Mouse (Mus musculus) hematopoietic stem cell, adult 5-6 weeks (primary cell): Measurements from ENCODE around the gene Terb2. TPM values are rescaled to one million over a fixed set of nuclear protein-coding genes. Genes with fewer than 3 reads are reported as not detected.
A peak's percentile ranks its signal among the peaks of the same experiment; 100 is the strongest.

Source experiments
- ATAC-seq, 2 experiments: fragments of 125-278 bp in 1 of 2; replicated peaks in 1 of 2; 2 replicates each; pipeline ENCODE4 v1.8.0; 2016 to 2017; ENCODE audit warnings: inconsistent platforms in 2 of 2, mild to moderate bottlenecking in 2 of 2, moderate number of reproducible peaks in 2 of 2, low read depth in 1 of 2, moderate TSS enrichment in 1 of 2; ENCODE audit not compliant: low FRiP score in 2 of 2, poor library complexity in 2 of 2, severe bottlenecking in 2 of 2, insufficient read depth in 1 of 2, low TSS enrichment in 1 of 2
- total RNA-seq: library from RNA; stranded (forward); fragments of 172-1452, 232-1000 nt; gene quantifications from 2 replicates; pipeline ENCODE4 v1.2.3, GENCODE M21; 2017

Gene Terb2
- total RNA-seq, 1 experiment from 2014 or later, result not detected

DNA sequence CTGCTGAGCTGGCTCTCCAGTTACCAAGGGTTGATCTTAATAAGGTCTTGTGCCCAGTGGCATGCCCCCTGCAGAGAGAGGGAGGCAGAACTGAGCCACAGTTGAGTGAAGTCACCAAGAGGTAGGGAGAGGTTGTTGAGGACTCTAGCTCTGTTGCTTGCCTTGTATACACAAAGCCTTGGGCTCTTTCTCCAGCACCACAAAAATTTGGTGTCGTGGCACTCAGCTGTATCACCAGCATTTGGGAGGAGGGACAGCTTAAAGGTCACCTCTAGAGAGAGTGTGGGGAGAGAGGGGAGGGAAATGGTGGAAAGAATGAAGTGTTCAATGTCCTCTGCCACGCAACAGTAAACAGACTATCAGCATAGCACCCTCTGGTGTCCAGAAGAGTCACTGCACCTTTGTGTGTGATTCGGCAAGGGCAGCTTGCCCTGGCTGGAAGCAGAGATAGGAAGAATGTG, 57.6 kb downstream of the Terb2 start:
- ATAC-seq, result peak; percentile 83 to 89

DNA sequence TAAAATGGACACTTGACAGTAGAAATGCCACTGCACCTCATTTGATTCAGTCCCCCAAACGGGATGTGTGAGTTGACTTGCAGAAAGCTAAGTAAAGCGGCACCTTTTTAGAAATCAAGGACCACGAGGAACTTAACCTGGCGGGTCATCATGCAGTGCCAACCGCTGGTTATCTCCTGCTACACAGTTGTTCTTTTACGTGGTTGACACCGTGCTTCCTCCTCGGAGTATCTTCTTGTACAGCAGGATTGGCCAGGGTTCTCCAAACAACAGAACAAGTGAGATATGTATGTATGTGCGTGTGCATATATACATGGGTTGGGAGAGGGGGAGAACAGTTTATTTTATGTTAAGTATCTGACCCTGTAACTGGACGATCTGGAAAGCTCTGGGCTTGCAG, 61.7 kb downstream of the Terb2 start:
- ATAC-seq, result no peak

DNA sequence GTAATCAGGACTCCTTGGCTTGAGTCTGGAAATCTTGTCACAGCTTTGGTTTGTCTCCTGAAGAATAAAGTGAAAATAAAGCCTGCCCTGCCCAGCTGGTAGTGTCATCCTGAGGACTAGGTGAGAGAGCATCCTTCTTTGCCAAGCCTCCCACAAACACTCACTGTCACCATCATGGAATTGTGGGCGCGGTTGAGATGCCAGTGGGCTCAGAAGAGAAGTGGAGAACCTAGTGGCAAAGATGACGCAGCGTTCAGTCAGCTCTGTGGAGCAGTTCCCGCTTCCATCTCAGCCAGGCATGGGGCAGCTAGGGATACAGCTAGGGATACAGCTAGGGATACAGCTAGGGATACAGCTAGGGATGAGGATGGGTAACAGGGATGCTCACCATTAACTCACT, 69.9 kb downstream of the Terb2 start:
- ATAC-seq, result no peak

Other genes with a start within 250 kb of the Terb2 start
- gene Ctdspl2, start 230.3 kb upstream of the Terb2 start, total RNA-seq, result 85.4 and 88.9 TPM in 2 replicates
- gene Mageb3, start 230.2 kb upstream of the Terb2 start, total RNA-seq, result 1.4 and 1.6 TPM in 2 replicates
- gene Eif3j1, start 157.7 kb upstream of the Terb2 start, total RNA-seq, result 31.4 and 32.9 TPM in 2 replicates
- 13.6 and 16.4 TPM in 2 replicates for gene Spg11, start 67.9 kb upstream of the Terb2 start, total RNA-seq
- 3,422 and 3,507 TPM in 2 replicates for gene B2m, start 38.6 kb upstream of the Terb2 start, total RNA-seq
- not detected in 2 replicates for gene Trim69, start 25.6 kb upstream of the Terb2 start, total RNA-seq
- 0.44 TPM in 1 of 2 replicates, not detected in the other for gene Patl2, start 83 bp upstream of the Terb2 start, total RNA-seq
- gene Sord, start 48.5 kb downstream of the Terb2 start, total RNA-seq, result 84.5 and 113 TPM in 2 replicates
- 0.06 TPM in 1 of 2 replicates, not detected in the other for gene Duox2, start 112.2 kb downstream of the Terb2 start, total RNA-seq
- not detected in 2 replicates for gene Duoxa2, start 112.6 kb downstream of the Terb2 start, total RNA-seq
- not detected in 2 replicates for gene Duoxa1, start 127.5 kb downstream of the Terb2 start, total RNA-seq
- gene Duox1, start 129.4 kb downstream of the Terb2 start, total RNA-seq, result not detected in 2 replicates
- 2.8 and 4.7 TPM in 2 replicates for gene Shf, start 182.9 kb downstream of the Terb2 start, total RNA-seq
- gene Slc28a2, start 240.2 kb downstream of the Terb2 start, total RNA-seq, result 25.6 and 36.6 TPM in 2 replicates